Mouse (Mus musculus) hindbrain, embryonic 13.5 days (tissue): ENCODE results near the gene Senp2. TPM values are rescaled to one million over a fixed set of nuclear protein-coding genes. Genes with fewer than 3 reads are reported as not detected.

ENCODE experiments used
- ATAC-seq: fragments of 200-750 bp; cut with Nextera tagmentation; 2 replicates; pipeline ENCODE4 v1.8.0; 2017; ENCODE audit warnings: moderate TSS enrichment; ENCODE audit not compliant: low FRiP score
- H3K27ac ChIP-seq: fragments of 300-500 bp; sonication (generic); 2 replicates; pipeline ENCODE4 v1.5.1; 2015; ENCODE audit warnings: inconsistent platforms, mild to moderate bottlenecking, moderate library complexity
- H3K27me3 ChIP-seq: fragments of 300-500 bp; sonication (generic); 2 replicates; pipeline ENCODE4 v1.6.1; 2015; ENCODE audit warnings: mild to moderate bottlenecking, inconsistent platforms
- H3K36me3 ChIP-seq: fragments of 300-500 bp; sonication (generic); 2 replicates; pipeline ENCODE4 v1.6.1; 2015; ENCODE audit warnings: mild to moderate bottlenecking, inconsistent platforms
- H3K4me1 ChIP-seq: fragments of 300-500 bp; sonication (generic); replicated peaks from 2 replicates; pipeline ENCODE4 v1.6.1; 2015; ENCODE audit warnings: inconsistent platforms
- H3K4me2 ChIP-seq: fragments of 300-500 bp; sonication (generic); 2 replicates; pipeline ENCODE4 v1.6.1; 2015; ENCODE audit warnings: inconsistent platforms, mild to moderate bottlenecking, moderate library complexity
- H3K4me3 ChIP-seq: fragments of 300-500 bp; sonication (generic); 2 replicates; pipeline ENCODE4 v1.5.1; 2015; ENCODE audit warnings: mild to moderate bottlenecking, inconsistent platforms
- H3K9ac ChIP-seq: fragments of 300-500 bp; sonication (generic); 2 replicates; pipeline ENCODE4 v1.6.1; 2015; ENCODE audit warnings: mild to moderate bottlenecking, inconsistent platforms
- H3K9me3 ChIP-seq: fragments of 300-500 bp; sonication (generic); 2 replicates; pipeline ENCODE4 v1.6.1; 2016; ENCODE audit warnings: inconsistent platforms
- WGBS: fragments of 180-500 bp; shearing (Covaris S2); methylation state at CpG from one replicate; pipeline ENCODE4 v1.1.7; 2015; 5-methylcytosine and 5-hydroxymethylcytosine counted together
- polyA plus RNA-seq: library from polyadenylated mRNA; unstranded; fragments of >200 nt; fragmentation: Nextera tagmentation; extraction: Ambion mirVana; gene quantifications from 2 replicates; pipeline ENCODE4 v1.2.1, GENCODE M21; 2015

The Senp2 gene
- polyA plus RNA-seq, 1 experiment from 2014 or later = 43.7 TPM

- Histone ChIP-seq H3K36me3 (peaks cover 93% of the 10 kb centered on the region), H3K4me1 (peaks cover 7% of the 10 kb centered on the region; the same call in 1 of the 2 replicates), H3K4me3 (no peak overlapping the region), H3K9ac (no peak overlapping the region), H3K4me2 (no peak overlapping the region), H3K27me3 (no peaks in the 10 kb centered on the region), H3K27ac (no peak overlapping the region), H3K9me3 (no peaks in the 10 kb centered on the region)
- WGBS = 87% methylated on average over 7 of the region's 7 CpGs
- ATAC-seq = no peak
Measured at GRCm38 (mm10) chr16:22071361-22071760, 62.1 kb downstream of the Senp2 start.

- H3K4me1 ChIP-seq = peaks cover 10% of the 10 kb centered on the region; the same call in 1 of the 2 replicates
- H3K9ac ChIP-seq = no peak overlapping the region
- H3K27ac ChIP-seq = no peak overlapping the region
- no peak overlapping the region for H3K4me3 ChIP-seq
- ATAC-seq = no peak
- 80% methylated on average over 6 of the region's 6 CpGs for WGBS
- no peak overlapping the region for H3K4me2 ChIP-seq
- peaks cover 89% of the 10 kb centered on the region for H3K36me3 ChIP-seq
- no peaks in the 10 kb centered on the region for H3K27me3 ChIP-seq
- H3K9me3 ChIP-seq = no peaks in the 10 kb centered on the region
Measured at GRCm38 (mm10) chr16:22075067-22075466, 65.8 kb downstream of the Senp2 start.

GRCm38 (mm10) chr16:22075829-22076619 lies 66.7 kb downstream of the Senp2 start:
- Histone ChIP-seq H3K9ac (no peak overlapping the region), H3K4me3 (no peak overlapping the region), H3K36me3 (peaks cover 91% of the 10 kb centered on the region), H3K4me1 (peaks cover 10% of the 10 kb centered on the region; the same call in 1 of the 2 replicates), H3K27me3 (no peaks in the 10 kb centered on the region), H3K27ac (peak overlapping the region; percentile 64), H3K4me2 (no peak overlapping the region), H3K9me3 (no peaks in the 10 kb centered on the region)
- peak; percentile 54 for ATAC-seq
- 13% methylated on average over 5 of the region's 5 CpGs for WGBS

- Histone ChIP-seq H3K4me3 (no peak overlapping the region), H3K27ac (no peak overlapping the region)
Measured at GRCm38 (mm10) chr16:22076620-22076941, 67.3 kb downstream of the Senp2 start.

GRCm38 (mm10) chr16:22080125-22080710 lies 70.9 kb downstream of the Senp2 start:
- H3K9me3 ChIP-seq = no peaks in the 10 kb centered on the region
- H3K27ac ChIP-seq = no peak overlapping the region
- H3K36me3 ChIP-seq = peaks cover 66% of the 10 kb centered on the region
- H3K27me3 ChIP-seq = no peaks in the 10 kb centered on the region
- no peak overlapping the region for H3K9ac ChIP-seq
- WGBS = 88% methylated on average over 12 of the region's 12 CpGs
- no peak for ATAC-seq
- peaks cover 10% of the 10 kb centered on the region for H3K4me1 ChIP-seq
- no peak overlapping the region for H3K4me3 ChIP-seq
- H3K4me2 ChIP-seq = no peak overlapping the region

More at GRCm38 (mm10) chr16:22076620-22076941, 67.3 kb downstream of the Senp2 start:
- Histone ChIP-seq H3K27me3 (no peaks in the 10 kb centered on the region), H3K4me1 (peaks cover 10% of the 10 kb centered on the region; the same call in 1 of the 2 replicates), H3K36me3 (peaks cover 91% of the 10 kb centered on the region), H3K4me2 (no peak overlapping the region), H3K9me3 (no peaks in the 10 kb centered on the region), H3K9ac (no peak overlapping the region)
- WGBS = 41% methylated on average over 4 of the region's 4 CpGs
- no peak for ATAC-seq

GRCm38 (mm10) chr16:22085411-22085810 lies 76.1 kb downstream of the Senp2 start:
- H3K4me2 ChIP-seq = no peak overlapping the region
- no peaks in the 10 kb centered on the region for H3K27me3 ChIP-seq
- 86% methylated on average over 4 of the region's 4 CpGs for WGBS
- no peak overlapping the region for H3K27ac ChIP-seq
- no peak overlapping the region for H3K9ac ChIP-seq
- no peak for ATAC-seq
- H3K36me3 ChIP-seq = peaks cover 40% of the 10 kb centered on the region
- H3K4me1 ChIP-seq = no peaks in the 10 kb centered on the region; the same call in 1 of the 2 replicates
- no peaks in the 10 kb centered on the region for H3K9me3 ChIP-seq
- H3K4me3 ChIP-seq = no peak overlapping the region

- ATAC-seq = no peak
- no peak overlapping the region for H3K4me3 ChIP-seq
- no peak overlapping the region for H3K4me2 ChIP-seq
- H3K4me1 ChIP-seq = 0 out of 2 replicates have a peak, but pooled peaks cover 8% of the 10 kb centered on the region
- 89% methylated on average over 3 of the region's 3 CpGs for WGBS
- H3K27me3 ChIP-seq = no peaks in the 10 kb centered on the region
- peaks cover 10% of the 10 kb centered on the region for H3K36me3 ChIP-seq
- H3K9ac ChIP-seq = no peak overlapping the region
- H3K9me3 ChIP-seq = no peaks in the 10 kb centered on the region
- H3K27ac ChIP-seq = no peak overlapping the region
Measured at GRCm38 (mm10) chr16:22091255-22091783, 82.0 kb downstream of the Senp2 start.

- Histone ChIP-seq H3K4me1 (peaks cover 20% of the 10 kb centered on the region), H3K27me3 (no peaks in the 10 kb centered on the region), H3K4me3 (no peak overlapping the region), H3K36me3 (0 out of 2 replicates have a peak, but pooled peaks cover 4% of the 10 kb centered on the region), H3K4me2 (no peak overlapping the region), H3K27ac (no peak overlapping the region), H3K9ac (no peak overlapping the region), H3K9me3 (no peaks in the 10 kb centered on the region)
- 96% methylated on average over 1 of the region's 1 CpGs for WGBS
- no peak for ATAC-seq
Measured at GRCm38 (mm10) chr16:22095751-22096150, 86.5 kb downstream of the Senp2 start.

GRCm38 (mm10) chr16:22097659-22098058 lies 88.4 kb downstream of the Senp2 start:
- Histone ChIP-seq H3K27me3 (no peaks in the 10 kb centered on the region), H3K4me1 (peaks cover 14% of the 10 kb centered on the region), H3K4me3 (no peak overlapping the region), H3K9me3 (no peaks in the 10 kb centered on the region), H3K27ac (peak overlapping the region; percentile 25), H3K36me3 (0 out of 2 replicates have a peak, but pooled peaks cover 4% of the 10 kb centered on the region), H3K9ac (no peak overlapping the region), H3K4me2 (no peak overlapping the region)
- WGBS = 38% methylated on average over 7 of the region's 7 CpGs
- 0 out of 2 replicates have a peak, but pooled peaks have one; percentile 46 for ATAC-seq

Other genes with a start within 250 kb of the Senp2 start
- 1.3 TPM in 2 replicates for gene Ehhadh, start 221.7 kb upstream of the Senp2 start, polyA plus RNA-seq
- gene Map3k13, start 215.1 kb upstream of the Senp2 start, polyA plus RNA-seq = 7.9 and 8.2 TPM in 2 replicates
- 39.8 and 40.2 TPM in 2 replicates for gene Tmem41a, start 61.9 kb upstream of the Senp2 start, polyA plus RNA-seq
- gene Liph, start 13.8 kb upstream of the Senp2 start, polyA plus RNA-seq = 0.19 and 0.47 TPM in 2 replicates
- gene Igf2bp2, start 153.8 kb downstream of the Senp2 start, polyA plus RNA-seq = 33.1 and 33.5 TPM in 2 replicates